11 mouse cellular contexts compared by ENCODE assay signal in genomic region chr6:34482842-34483241, GRCm38 (mm10). TPM values are rescaled to one million over a fixed set of nuclear protein-coding genes. Genes with fewer than 3 reads are reported as not detected.
A peak's percentile ranks its signal among the peaks of the same experiment; 100 is the strongest.
DNase-seq lines count a peak whose midpoint lies in the region; ATAC-seq lines count a peak whose summit lies in the region.
"Had no signal": no experiment of that assay in that cellular context is flagged by ENCODE, and none has a peak within 500 bp of the region (broad histone marks: within the 10 kb centered on the region; RNA-seq: fewer than 3 reads in every experiment).

No protein-coding gene starts in this region.

- intact Hi-C loops in heart, postnatal 36 days (cut with DNase I), result no loop called here

- no peak for ATAC-seq in megakaryocyte progenitor cell, adult 5-6 weeks (replicated peaks; ENCODE audit: poor library complexity)

- peak; percentile 42 for DNase-seq in heart, adult 8-10 months (ENCODE audit: low spot score)
- DNase-seq in heart, postnatal 36 days, result no peak
- DNase-seq in urinary bladder, postnatal 14 days (ENCODE audit: low spot score), result peak; percentile 18
- no peak for DNase-seq in urinary bladder, postnatal 10 days (ENCODE audit: low spot score)
- peak; percentile 35 for DNase-seq in heart, postnatal 4 days
- DNase-seq in thymus, postnatal 14 days, result no peak
- DNase-seq: adrenal gland, postnatal 14 days; cerebellum, adult 2 months; kidney, postnatal 25 days; thymus, postnatal 25 days had no signal

RNA-seq across cellular contexts. Expression of gene Bpgm, which starts 6.8 kb away (rescaled TPM):
- 10 to 100 TPM; 27.1 to 53.5 (median 32.2) TPM for total RNA-seq in heart, adult 8-10 months (2022)
- 10 to 100 TPM; 54.7 to 59.1 TPM for total RNA-seq in heart, postnatal 36 days (2021)
- 10 to 100 TPM; 45.1 to 88.0 TPM for total RNA-seq in heart, postnatal 4 days (2021)
- total RNA-seq in megakaryocyte progenitor cell, adult 5-6 weeks (2015), result 4.2 and 4.7 TPM in 2 replicates
- 16.9 and 18.4 TPM in 2 replicates for total RNA-seq in megakaryocyte progenitor cell, adult 5-6 weeks (2017)

Comparison
In these comparisons a context has a peak if more than half of its experiments do, and no peak if none do; other contexts are left out.
1. DNase-seq: peak in heart, adult 8-10 months (single experiment), urinary bladder, postnatal 14 days (single experiment) and heart, postnatal 4 days (single experiment); none in heart, postnatal 36 days (0 of 2), urinary bladder, postnatal 10 days (single experiment) and thymus, postnatal 14 days (single experiment).